Mouse (Mus musculus): ENCODE data around the gene Pik3ip1. TPM values are rescaled to one million over a fixed set of nuclear protein-coding genes. Genes with fewer than 3 reads are reported as not detected.

Gene Pik3ip1
- polyA plus RNA-seq, 1 experiment from 2014 or later = 2.5 TPM

GRCm38 (mm10) chr11:3337961-3338360 is 7.8 kb downstream of the Pik3ip1 start:
- ATAC-seq (no peak), DNase-seq (no peak)
- Histone ChIP-seq H3K4me2 (ENCODE audit: low read depth, low read length) (no peak overlapping the region), H3K27ac (ENCODE audit: low read depth) (no peak overlapping the region), H3K4me1 (ENCODE audit: insufficient read depth) (peaks cover 20% of the 10 kb centered on the region), H3K9ac (replicated peaks) (no peak overlapping the region), H3K4me3 (ENCODE audit: low read depth, low read length) (no peak overlapping the region), H3K9me3 (ENCODE audit: low read length) (no peaks in the 10 kb centered on the region), H3K36me3 (replicated peaks; ENCODE audit: insufficient read depth, low read length) (no peaks in the 10 kb centered on the region; the same call in 1 of the 2 replicates), H3K27me3 (ENCODE audit: insufficient read depth, low read length) (peaks cover 4% of the 10 kb centered on the region; the same call in 1 of the 2 replicates)
- TF ChIP-seq EP300 (IDR thresholded peaks at IDR 0.05; ENCODE audit: low read depth) = no peak
- WGBS (ENCODE audit: insufficient replicate concordance) = 70% methylated on average over 5 of the region's 5 CpGs

- TF ChIP-seq EP300 (IDR thresholded peaks at IDR 0.05; ENCODE audit: low read depth) = no peak
- no peak for TF ChIP-seq CTCF (IDR thresholded peaks at IDR 0.05; ENCODE audit: low read depth)
- Histone ChIP-seq H3K4me2 (ENCODE audit: low read depth, low read length) (no peak overlapping the region), H3K9ac (replicated peaks) (no peak overlapping the region), H3K27me3 (ENCODE audit: insufficient read depth, low read length) (no peaks in the 10 kb centered on the region), H3K27ac (ENCODE audit: low read depth) (no peak overlapping the region), H3K4me3 (ENCODE audit: low read depth, low read length) (no peak overlapping the region), H3K9me3 (ENCODE audit: low read length) (no peaks in the 10 kb centered on the region), H3K4me1 (ENCODE audit: insufficient read depth) (peaks cover 4% of the 10 kb centered on the region; the same call in 1 of the 2 replicates), H3K36me3 (replicated peaks; ENCODE audit: insufficient read depth, low read length) (peaks cover 21% of the 10 kb centered on the region)
- DNase-seq (no peak), ATAC-seq (no peak)
- WGBS (ENCODE audit: insufficient replicate concordance) = 84% methylated on average over 5 of the region's 5 CpGs
Observed at GRCm38 (mm10) chr11:3341476-3341875, 11.3 kb downstream of the Pik3ip1 start.

DNA sequence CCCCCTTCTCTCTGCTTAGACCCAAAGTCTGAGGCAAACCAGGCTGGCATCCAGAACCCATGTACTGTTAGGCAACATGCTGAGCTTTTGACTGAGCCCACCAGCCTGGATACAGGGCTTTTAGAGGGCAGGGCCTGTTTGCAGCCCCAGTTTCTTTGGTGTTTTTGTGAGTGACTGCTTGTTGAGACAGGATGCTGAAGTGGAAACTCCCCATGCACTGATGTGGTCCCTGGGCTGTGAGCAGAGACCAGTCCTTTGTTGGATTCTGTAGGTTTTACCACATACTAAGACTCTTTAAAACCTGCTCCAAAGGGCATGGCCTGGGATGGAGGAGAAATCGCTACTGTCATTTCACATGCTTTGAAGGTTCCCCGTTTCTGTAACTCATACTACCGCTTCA is 14.7 kb downstream of the Pik3ip1 start:
- Histone ChIP-seq H3K9me3 (ENCODE audit: low read length) (no peaks in the 10 kb centered on the region), H3K4me2 (ENCODE audit: low read depth, low read length) (no peak overlapping the region), H3K36me3 (replicated peaks; ENCODE audit: insufficient read depth, low read length) (peaks cover 21% of the 10 kb centered on the region), H3K27ac (ENCODE audit: low read depth) (no peak overlapping the region), H3K27me3 (ENCODE audit: insufficient read depth, low read length) (no peaks in the 10 kb centered on the region), H3K9ac (replicated peaks) (no peak overlapping the region), H3K4me3 (ENCODE audit: low read depth, low read length) (no peak overlapping the region), H3K4me1 (ENCODE audit: insufficient read depth) (peaks cover 7% of the 10 kb centered on the region)
- no peak for ATAC-seq
- 90% methylated on average over 3 of the region's 3 CpGs for WGBS (ENCODE audit: insufficient replicate concordance)
- no peak for DNase-seq
- no peak for TF ChIP-seq CTCF (IDR thresholded peaks at IDR 0.05; ENCODE audit: low read depth)
- no peak for TF ChIP-seq EP300 (IDR thresholded peaks at IDR 0.05; ENCODE audit: low read depth)

GRCm38 (mm10) chr11:3346351-3346750 is 16.1 kb downstream of the Pik3ip1 start:
- H3K4me1 ChIP-seq (ENCODE audit: insufficient read depth) = peaks cover 7% of the 10 kb centered on the region
- no peaks in the 10 kb centered on the region for H3K27me3 ChIP-seq (ENCODE audit: insufficient read depth, low read length)
- ATAC-seq = no peak
- no peak for TF ChIP-seq CTCF (IDR thresholded peaks at IDR 0.05; ENCODE audit: low read depth)
- TF ChIP-seq EP300 (IDR thresholded peaks at IDR 0.05; ENCODE audit: low read depth) = no peak
- no peak overlapping the region for H3K4me3 ChIP-seq (ENCODE audit: low read depth, low read length)
- peaks cover 29% of the 10 kb centered on the region for H3K36me3 ChIP-seq (replicated peaks; ENCODE audit: insufficient read depth, low read length)
- no peak for DNase-seq
- no peak overlapping the region for H3K27ac ChIP-seq (ENCODE audit: low read depth)
- H3K9ac ChIP-seq (replicated peaks) = no peak overlapping the region
- no peaks in the 10 kb centered on the region for H3K9me3 ChIP-seq (ENCODE audit: low read length)
- no peak overlapping the region for H3K4me2 ChIP-seq (ENCODE audit: low read depth, low read length)
- 85% methylated on average over 7 of the region's 7 CpGs for WGBS (ENCODE audit: insufficient replicate concordance)

GRCm38 (mm10) chr11:3347091-3347834 is 17.1 kb downstream of the Pik3ip1 start:
- DNase-seq (peak; percentile 88), ATAC-seq (peak; percentile 80)
- Histone ChIP-seq H3K27ac (ENCODE audit: low read depth) (peak overlapping the region; percentile 51; the same call in 1 of the 2 replicates), H3K9me3 (ENCODE audit: low read length) (no peaks in the 10 kb centered on the region), H3K4me3 (ENCODE audit: low read depth, low read length) (no peak overlapping the region), H3K36me3 (replicated peaks; ENCODE audit: insufficient read depth, low read length) (peaks cover 36% of the 10 kb centered on the region), H3K4me1 (ENCODE audit: insufficient read depth) (peaks cover 7% of the 10 kb centered on the region), H3K27me3 (ENCODE audit: insufficient read depth, low read length) (no peaks in the 10 kb centered on the region), H3K9ac (replicated peaks) (peak overlapping the region; percentile 44; the same call in 1 of the 2 replicates), H3K4me2 (ENCODE audit: low read depth, low read length) (no peak overlapping the region)
- WGBS (ENCODE audit: insufficient replicate concordance) = 65% methylated on average over 12 of the region's 12 CpGs
- TF ChIP-seq EP300 (IDR thresholded peaks at IDR 0.05; ENCODE audit: low read depth) (no peak), CTCF (IDR thresholded peaks at IDR 0.05; ENCODE audit: low read depth) (peak; percentile 95)

- DNase-seq = no peak
- ATAC-seq = no peak
- Histone ChIP-seq H3K9me3 (ENCODE audit: low read length) (no peaks in the 10 kb centered on the region), H3K27ac (ENCODE audit: low read depth) (peak overlapping the region; percentile 51; the same call in 1 of the 2 replicates), H3K4me2 (ENCODE audit: low read depth, low read length) (no peak overlapping the region), H3K4me3 (ENCODE audit: low read depth, low read length) (no peak overlapping the region), H3K27me3 (ENCODE audit: insufficient read depth, low read length) (no peaks in the 10 kb centered on the region), H3K9ac (replicated peaks) (no peak overlapping the region), H3K4me1 (ENCODE audit: insufficient read depth) (peaks cover 7% of the 10 kb centered on the region), H3K36me3 (replicated peaks; ENCODE audit: insufficient read depth, low read length) (peaks cover 42% of the 10 kb centered on the region)
- TF ChIP-seq EP300 (IDR thresholded peaks at IDR 0.05; ENCODE audit: low read depth) = no peak
- TF ChIP-seq CTCF (IDR thresholded peaks at IDR 0.05; ENCODE audit: low read depth) = no peak
Observed at GRCm38 (mm10) chr11:3347835-3348195, 17.6 kb downstream of the Pik3ip1 start.
